Mouse (Mus musculus) limb, embryonic 13.5 days (tissue): ENCODE results near the gene Ppp3ca. TPM values are rescaled to one million over a fixed set of nuclear protein-coding genes. Genes with fewer than 3 reads are reported as not detected.

Experiments
- ATAC-seq: fragments of 200-750 bp; cut with Nextera tagmentation; 2 replicates; pipeline ENCODE4 v1.8.0; 2017; ENCODE audit warnings: low read depth, moderate number of reproducible peaks, moderate TSS enrichment; ENCODE audit not compliant: low FRiP score
- H3K27ac ChIP-seq: fragments of 300-500 bp; sonication (generic); 2 replicates; pipeline ENCODE4 v1.5.1; 2015; ENCODE audit warnings: inconsistent platforms, mild to moderate bottlenecking, moderate library complexity
- H3K27me3 ChIP-seq: fragments of 300-500 bp; sonication (generic); 2 replicates; pipeline ENCODE4 v1.6.1; 2015; ENCODE audit warnings: mild to moderate bottlenecking, inconsistent platforms
- H3K36me3 ChIP-seq: fragments of 300-500 bp; sonication (generic); 2 replicates; pipeline ENCODE4 v1.6.1; 2015; ENCODE audit warnings: inconsistent platforms, mild to moderate bottlenecking, moderate library complexity
- H3K4me1 ChIP-seq: fragments of 300-500 bp; sonication (generic); 2 replicates; pipeline ENCODE4 v1.6.1; 2015; ENCODE audit warnings: inconsistent platforms
- H3K4me2 ChIP-seq: fragments of 300-500 bp; sonication (generic); replicated peaks from 2 replicates; pipeline ENCODE4 v1.6.1; 2015; ENCODE audit warnings: inconsistent platforms, mild to moderate bottlenecking, moderate library complexity
- H3K4me3 ChIP-seq: fragments of 300-500 bp; sonication (generic); 2 replicates; pipeline ENCODE4 v1.5.1; 2015; ENCODE audit warnings: moderate library complexity, mild to moderate bottlenecking, inconsistent platforms
- H3K9ac ChIP-seq: fragments of 300-500 bp; sonication (generic); 2 replicates; pipeline ENCODE4 v1.6.1; 2015; ENCODE audit warnings: mild to moderate bottlenecking, inconsistent platforms
- H3K9me3 ChIP-seq: fragments of 300-500 bp; sonication (generic); 2 replicates; pipeline ENCODE4 v1.6.1; 2016; ENCODE audit warnings: inconsistent platforms
- WGBS: fragments of 180-500 bp; shearing (Covaris S2); methylation state at CpG from one replicate; pipeline ENCODE4 v1.1.7; 2015; 5-methylcytosine and 5-hydroxymethylcytosine counted together
- polyA plus RNA-seq: library from polyadenylated mRNA; unstranded; fragments of >200 nt; fragmentation: Nextera tagmentation; extraction: Ambion mirVana; gene quantifications from 2 replicates; pipeline ENCODE4 v1.2.1, GENCODE M21; 2015

Ppp3ca gene
- polyA plus RNA-seq, 1 experiment from 2014 or later: 67.4 TPM

DNA sequence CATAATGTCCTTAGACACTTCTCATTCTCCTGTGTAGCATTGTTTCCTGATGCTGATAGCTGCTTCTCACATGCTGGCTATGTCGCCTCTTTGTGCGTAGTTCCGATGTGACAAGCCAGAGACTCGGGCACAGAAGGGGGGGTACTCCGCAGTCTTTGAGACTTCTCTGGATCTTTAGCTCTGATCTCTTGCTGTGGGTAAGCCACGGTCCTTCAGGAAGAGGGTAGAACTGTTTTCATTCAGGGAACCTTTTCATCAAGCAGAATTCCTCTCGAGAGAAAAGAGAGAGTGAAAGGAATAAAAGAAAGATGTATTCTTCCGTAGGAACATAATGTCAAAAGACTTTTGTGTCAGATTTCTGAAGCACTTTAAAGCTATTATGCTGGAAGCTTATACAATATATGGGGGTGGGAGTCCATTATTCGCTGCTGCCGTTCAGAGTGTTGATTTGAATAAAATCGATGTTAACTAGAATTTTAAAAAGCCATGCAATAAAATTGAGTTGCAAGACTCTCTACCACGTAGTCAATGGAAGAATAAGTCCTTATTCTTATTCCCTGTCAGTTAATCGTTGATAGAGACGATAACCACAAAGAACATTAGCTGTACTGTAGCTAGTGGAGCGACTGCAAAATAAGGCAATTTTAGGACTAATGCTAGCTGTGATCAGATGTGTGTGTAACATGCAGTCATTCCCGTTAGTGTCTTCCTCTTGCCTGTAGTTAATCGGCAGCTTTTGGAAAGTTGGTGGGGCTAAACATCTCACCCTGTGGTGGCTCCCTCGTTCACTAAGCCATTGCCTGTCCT is 223.9 kb downstream of the Ppp3ca start:
- WGBS: 88% methylated on average over 18 of the region's 18 CpGs
- H3K27ac ChIP-seq: no peak overlapping the region
- peaks cover 35% of the 10 kb centered on the region for H3K36me3 ChIP-seq
- H3K27me3 ChIP-seq: no peaks in the 10 kb centered on the region
- no peaks in the 10 kb centered on the region for H3K9me3 ChIP-seq
- no peak overlapping the region for H3K9ac ChIP-seq
- ATAC-seq: no peak
- no peak overlapping the region for H3K4me2 ChIP-seq
- H3K4me1 ChIP-seq: no peaks in the 10 kb centered on the region
- no peak overlapping the region for H3K4me3 ChIP-seq

DNA sequence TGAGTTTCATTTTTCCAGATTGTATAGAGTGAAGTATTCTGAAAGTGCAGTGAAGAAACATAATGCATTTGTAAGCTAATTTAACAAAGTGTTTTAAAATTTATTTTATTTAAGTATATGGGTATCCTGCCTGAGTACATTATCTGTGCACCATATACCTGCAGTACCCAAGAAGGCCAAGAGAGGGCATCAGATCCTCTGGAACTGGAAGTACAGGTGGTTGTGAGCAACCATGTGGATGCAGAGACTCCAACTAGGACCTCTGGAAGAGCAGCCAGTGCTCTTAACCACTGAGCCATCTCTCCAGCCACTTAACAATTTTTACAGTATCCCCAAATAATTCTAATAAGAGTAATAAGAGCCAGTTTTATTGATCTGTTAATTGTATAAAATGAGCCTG is 225.6 kb downstream of the Ppp3ca start:
- Histone ChIP-seq H3K4me3 (no peak overlapping the region), H3K9ac (no peak overlapping the region), H3K27me3 (no peaks in the 10 kb centered on the region), H3K9me3 (no peaks in the 10 kb centered on the region), H3K4me1 (no peaks in the 10 kb centered on the region), H3K27ac (no peak overlapping the region), H3K4me2 (no peak overlapping the region), H3K36me3 (peaks cover 40% of the 10 kb centered on the region)
- no peak for ATAC-seq

DNA sequence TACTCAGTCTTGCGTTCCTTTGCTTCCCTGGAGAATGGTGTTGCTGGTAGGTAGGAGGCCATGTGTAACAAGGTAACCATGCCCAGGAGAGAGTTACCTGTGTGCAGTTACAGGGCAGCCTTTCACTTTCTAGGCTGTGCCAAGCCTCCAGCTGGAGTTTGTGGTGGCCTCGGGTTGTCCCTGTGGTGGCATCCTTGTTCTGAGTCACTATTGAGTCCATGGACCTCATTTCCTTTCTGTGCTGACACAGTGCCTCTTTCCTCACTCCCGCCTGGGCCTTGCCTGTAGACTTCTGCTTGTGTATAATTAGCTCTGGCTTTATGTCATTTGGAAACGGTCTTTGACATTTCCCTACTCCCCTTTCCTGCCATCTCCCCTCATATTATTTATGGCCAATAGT is 226.4 kb downstream of the Ppp3ca start:
- peaks cover 39% of the 10 kb centered on the region for H3K36me3 ChIP-seq
- ATAC-seq: no peak
- 84% methylated on average over 4 of the region's 4 CpGs for WGBS

DNA sequence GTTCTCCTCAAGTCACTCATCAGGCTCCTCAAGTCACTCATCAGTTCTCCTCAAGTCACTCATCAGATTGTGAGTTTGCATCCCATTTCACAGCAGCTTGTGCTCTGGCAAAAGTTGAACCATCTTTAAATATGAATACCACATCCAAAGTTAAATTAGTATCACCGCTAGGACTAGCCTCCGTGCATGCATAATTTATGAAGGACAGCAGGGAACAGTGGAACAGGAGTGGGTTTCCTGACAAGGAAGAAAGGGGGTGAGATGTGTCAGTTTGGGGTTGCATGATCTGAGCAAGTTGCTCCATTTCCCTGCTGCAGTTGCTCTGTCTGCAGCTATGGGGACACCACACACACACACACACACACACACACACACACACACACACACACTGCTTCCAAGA is 229.8 kb downstream of the Ppp3ca start:
- no peak overlapping the region for H3K27ac ChIP-seq
- peaks cover 33% of the 10 kb centered on the region for H3K36me3 ChIP-seq
- H3K4me1 ChIP-seq: no peaks in the 10 kb centered on the region
- no peak overlapping the region for H3K4me2 ChIP-seq
- H3K4me3 ChIP-seq: no peak overlapping the region
- H3K9ac ChIP-seq: no peak overlapping the region
- WGBS: 80% methylated on average over 2 of the region's 2 CpGs
- no peaks in the 10 kb centered on the region for H3K27me3 ChIP-seq
- H3K9me3 ChIP-seq: no peaks in the 10 kb centered on the region
- no peak for ATAC-seq

More for the DNA sequence above, 226.4 kb downstream of the Ppp3ca start:
- Histone ChIP-seq H3K27ac (no peak overlapping the region), H3K4me3 (no peak overlapping the region), H3K4me2 (no peak overlapping the region), H3K4me1 (no peaks in the 10 kb centered on the region), H3K27me3 (no peaks in the 10 kb centered on the region), H3K9me3 (no peaks in the 10 kb centered on the region), H3K9ac (no peak overlapping the region)

GRCm38 (mm10) chr3:136900986-136901385 is 231.1 kb downstream of the Ppp3ca start:
- WGBS: 77% methylated on average over 6 of the region's 6 CpGs
- ATAC-seq: no peak
- no peak overlapping the region for H3K9ac ChIP-seq
- no peaks in the 10 kb centered on the region for H3K4me1 ChIP-seq
- peaks cover 29% of the 10 kb centered on the region for H3K36me3 ChIP-seq
- no peak overlapping the region for H3K27ac ChIP-seq
- H3K27me3 ChIP-seq: no peaks in the 10 kb centered on the region
- H3K4me3 ChIP-seq: no peak overlapping the region
- no peak overlapping the region for H3K4me2 ChIP-seq
- no peaks in the 10 kb centered on the region for H3K9me3 ChIP-seq

DNA sequence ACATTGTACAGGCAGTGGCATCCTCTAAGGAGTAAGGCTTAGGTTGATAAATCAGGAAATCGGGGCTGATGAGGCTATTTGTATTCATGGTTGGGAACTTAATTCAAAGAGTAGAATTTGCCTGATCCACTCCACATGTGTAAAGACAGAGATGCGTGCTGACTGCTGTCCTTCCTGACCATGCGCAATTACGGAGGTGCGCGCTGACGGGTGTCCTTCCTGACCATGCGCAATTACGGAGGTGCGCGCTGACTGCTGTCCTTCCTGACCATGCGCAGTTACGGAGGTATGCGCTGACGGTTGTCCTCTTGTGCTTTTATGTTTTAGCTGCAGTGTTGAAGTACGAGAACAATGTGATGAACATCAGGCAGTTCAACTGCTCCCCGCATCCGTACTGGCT is 232.9 kb downstream of the Ppp3ca start:
- Histone ChIP-seq H3K9me3 (no peaks in the 10 kb centered on the region), H3K4me1 (no peaks in the 10 kb centered on the region), H3K36me3 (peaks cover 37% of the 10 kb centered on the region), H3K27me3 (no peaks in the 10 kb centered on the region), H3K27ac (no peak overlapping the region), H3K4me2 (no peak overlapping the region), H3K9ac (no peak overlapping the region), H3K4me3 (no peak overlapping the region)
- no peak for ATAC-seq
- 92% methylated on average over 18 of the region's 18 CpGs for WGBS

DNA sequence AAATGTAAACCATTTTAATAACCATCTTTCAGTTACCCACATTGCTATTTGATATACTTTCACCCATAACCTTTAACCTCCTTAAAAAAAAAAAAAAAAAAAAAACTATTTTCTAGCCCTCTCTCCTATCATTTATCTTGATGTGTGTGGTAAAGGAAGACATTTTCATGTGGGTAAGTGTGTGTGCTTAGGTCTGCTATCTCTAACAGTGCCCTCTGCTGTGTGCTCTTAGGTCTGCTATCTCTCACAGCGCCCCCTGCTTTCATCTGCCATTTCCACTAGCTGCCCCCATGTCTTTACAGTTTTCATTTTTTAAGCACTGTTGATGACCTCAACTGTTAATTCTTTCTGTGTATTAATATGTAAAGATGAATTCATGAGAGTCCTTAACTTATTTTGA is 235.7 kb downstream of the Ppp3ca start:
- Histone ChIP-seq H3K27ac (no peak overlapping the region), H3K9me3 (no peaks in the 10 kb centered on the region), H3K4me3 (no peak overlapping the region), H3K27me3 (no peaks in the 10 kb centered on the region), H3K36me3 (peaks cover 43% of the 10 kb centered on the region), H3K4me2 (no peak overlapping the region), H3K4me1 (peaks cover 3% of the 10 kb centered on the region), H3K9ac (no peak overlapping the region)
- 82% methylated on average over 1 of the region's 1 CpGs for WGBS
- ATAC-seq: no peak

DNA sequence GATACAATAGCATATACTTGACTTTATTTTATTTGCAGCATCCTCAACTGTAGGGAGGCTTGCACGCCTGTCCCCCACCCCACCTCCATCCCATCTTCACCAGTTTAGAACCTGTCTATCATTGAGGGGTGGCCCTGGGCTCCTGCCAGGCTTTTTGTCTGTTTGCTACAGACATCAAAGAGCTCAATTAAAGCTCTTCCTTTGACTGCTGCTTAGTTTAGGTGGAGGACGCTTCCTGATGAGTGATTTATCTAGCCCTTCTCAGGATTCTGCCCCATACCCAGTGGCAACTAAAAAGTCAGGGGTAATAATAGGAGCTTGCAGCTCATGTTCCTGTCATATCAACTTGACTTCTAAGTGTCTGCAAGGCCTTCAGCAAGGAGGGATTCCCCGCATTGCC is 239.6 kb downstream of the Ppp3ca start:
- no peaks in the 10 kb centered on the region for H3K9me3 ChIP-seq
- WGBS: 43% methylated on average over 3 of the region's 3 CpGs
- H3K4me2 ChIP-seq: no peak overlapping the region
- no peak overlapping the region for H3K27ac ChIP-seq
- H3K4me1 ChIP-seq: peaks cover 9% of the 10 kb centered on the region
- H3K9ac ChIP-seq: no peak overlapping the region
- no peak for ATAC-seq
- peaks cover 28% of the 10 kb centered on the region for H3K36me3 ChIP-seq
- H3K4me3 ChIP-seq: no peak overlapping the region
- no peaks in the 10 kb centered on the region for H3K27me3 ChIP-seq

DNA sequence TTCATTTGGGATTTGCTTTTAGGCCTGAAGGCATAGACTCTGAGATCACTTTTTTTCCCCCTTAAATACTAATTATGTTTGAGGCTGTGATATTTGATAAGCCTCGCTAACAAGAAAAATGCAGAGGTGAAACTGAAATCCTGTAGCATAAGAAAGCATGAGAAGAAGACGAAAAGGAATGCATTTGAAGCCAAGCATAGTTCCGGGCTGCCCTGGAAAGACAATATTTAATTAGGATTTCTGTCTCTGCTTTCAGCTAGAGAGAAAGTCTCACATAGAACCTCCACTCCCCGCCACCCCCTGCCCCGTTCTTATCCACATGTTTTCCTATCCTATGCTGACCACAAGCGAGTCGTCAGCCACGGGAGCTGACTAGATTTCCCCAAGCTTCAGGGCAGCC is 241.4 kb downstream of the Ppp3ca start:
- no peak overlapping the region for H3K9ac ChIP-seq
- 67% methylated on average over 8 of the region's 8 CpGs for WGBS
- H3K27ac ChIP-seq: no peak overlapping the region
- no peak overlapping the region for H3K4me3 ChIP-seq
- H3K4me1 ChIP-seq: peaks cover 9% of the 10 kb centered on the region
- ATAC-seq: no peak
- H3K27me3 ChIP-seq: no peaks in the 10 kb centered on the region
- H3K9me3 ChIP-seq: no peaks in the 10 kb centered on the region
- H3K36me3 ChIP-seq: peaks cover 21% of the 10 kb centered on the region
- peak overlapping the region; percentile 14; the same call in 1 of the 2 replicates for H3K4me2 ChIP-seq

DNA sequence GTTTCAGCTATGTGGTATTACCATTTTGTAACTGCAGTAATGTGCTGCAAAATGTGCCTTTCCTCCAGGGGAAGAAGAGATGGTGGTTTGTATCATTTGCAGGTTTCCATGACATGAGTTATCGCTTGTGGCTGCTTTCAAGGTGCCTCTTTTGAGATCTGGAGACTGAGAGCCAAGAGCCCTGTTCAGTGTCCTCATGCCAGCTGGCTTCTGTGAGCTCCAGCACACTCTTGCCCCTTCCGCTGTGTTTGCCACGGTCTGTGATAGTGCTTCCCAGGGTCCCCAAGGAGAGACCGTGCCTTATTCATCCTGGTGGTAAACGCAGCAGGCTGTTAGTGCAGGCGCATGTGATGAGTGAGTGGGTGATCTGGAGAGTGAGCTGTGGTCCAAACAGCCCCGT is 247.2 kb downstream of the Ppp3ca start:
- H3K27ac ChIP-seq: no peak overlapping the region
- peaks cover 23% of the 10 kb centered on the region for H3K36me3 ChIP-seq
- H3K9ac ChIP-seq: no peak overlapping the region
- no peak overlapping the region for H3K4me3 ChIP-seq
- no peaks in the 10 kb centered on the region for H3K4me1 ChIP-seq
- H3K9me3 ChIP-seq: no peaks in the 10 kb centered on the region
- no peaks in the 10 kb centered on the region for H3K27me3 ChIP-seq
- no peak overlapping the region for H3K4me2 ChIP-seq
- WGBS: 89% methylated on average over 7 of the region's 7 CpGs
- no peak for ATAC-seq

DNA sequence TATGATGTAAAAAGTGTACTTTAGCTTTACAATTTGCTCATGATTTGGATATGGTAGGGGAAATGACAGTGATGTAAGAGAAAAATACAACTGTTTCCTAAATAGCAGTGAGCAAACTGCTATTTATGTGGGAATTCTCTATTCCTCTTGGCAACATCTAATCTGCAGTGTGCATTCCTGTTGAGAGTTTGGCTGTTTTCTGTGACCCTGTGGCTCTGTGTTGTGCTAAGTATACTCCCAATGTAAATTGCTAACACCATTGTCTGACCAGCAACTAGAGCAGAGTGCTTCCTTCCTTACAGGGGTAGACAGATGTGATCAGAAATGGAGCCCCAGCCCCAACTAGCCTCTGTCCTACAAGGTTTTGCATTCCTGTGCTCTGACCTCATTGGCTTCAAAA is 263.1 kb downstream of the Ppp3ca start:
- Histone ChIP-seq H3K27me3 (no peaks in the 10 kb centered on the region), H3K4me1 (no peaks in the 10 kb centered on the region), H3K9ac (no peak overlapping the region), H3K36me3 (peaks cover 37% of the 10 kb centered on the region), H3K27ac (no peak overlapping the region), H3K4me2 (no peak overlapping the region), H3K9me3 (no peaks in the 10 kb centered on the region), H3K4me3 (no peak overlapping the region)
- ATAC-seq: no peak

- no peak for ATAC-seq
- Histone ChIP-seq H3K36me3 (peaks cover 8% of the 10 kb centered on the region), H3K27ac (no peak overlapping the region), H3K27me3 (no peaks in the 10 kb centered on the region), H3K9ac (no peak overlapping the region), H3K4me3 (no peak overlapping the region), H3K9me3 (no peaks in the 10 kb centered on the region), H3K4me2 (no peak overlapping the region), H3K4me1 (peaks cover 9% of the 10 kb centered on the region)
- WGBS: 72% methylated on average over 7 of the region's 7 CpGs
Observed at GRCm38 (mm10) chr3:136940733-136941601, 271.0 kb downstream of the Ppp3ca start.
